Mouse (Mus musculus): ENCODE data around the gene 2310061N02Rik. TPM values are rescaled to one million over a fixed set of nuclear protein-coding genes. Genes with fewer than 3 reads are reported as not detected.
"Not testable (repeated sequence)": the region's sequence is repeated elsewhere in the genome, so short reads cannot be mapped to it uniquely, and the experiment has no call there.

2310061N02Rik gene
- polyA plus RNA-seq (2015; fragmentation: Nextera tagmentation; extraction: Ambion mirVana): not detected in 2 replicates

GRCm38 (mm10) chr16:88707496-88708012, at the start of gene 2310061N02Rik:
2310061N02Rik (minus strand) TSS chr16:88707962.
- H3K27ac ChIP-seq (ENCODE audit: low read depth, low read length): no peak within 1 kb of the TSS
- no peaks in the 10 kb centered on the region for H3K36me3 ChIP-seq (ENCODE audit: control insufficient read depth, insufficient read depth)
- no peak for TF ChIP-seq CTCF (IDR thresholded peaks at IDR 0.05; ENCODE audit: low read depth)
- no peak within 1 kb of the TSS for H3K4me2 ChIP-seq (replicated peaks; ENCODE audit: low read depth)
- WGBS: 92% methylated on average over 10 of the region's 10 CpGs
- no peak for ATAC-seq
- no peaks in the 10 kb centered on the region for H3K27me3 ChIP-seq (replicated peaks; ENCODE audit: control insufficient read depth, insufficient read depth, low read length)
- H3K9ac ChIP-seq (ENCODE audit: low read depth, low read length): no peak within 1 kb of the TSS
- no peaks in the 10 kb centered on the region for H3K9me3 ChIP-seq (ENCODE audit: control insufficient read depth)
- H3K4me3 ChIP-seq (ENCODE audit: low read depth, low read length): no peak within 1 kb of the TSS
- H3K4me1 ChIP-seq (replicated peaks; ENCODE audit: control insufficient read depth, insufficient read depth, low read length): no peaks in the 10 kb centered on the region

GRCm38 (mm10) chr16:88751535-88751934, 43.8 kb upstream of the 2310061N02Rik start, which contains the start of gene Krtap13:
Krtap13 (minus strand) TSS chr16:88751635.
- not testable (repeated sequence) for H3K27ac ChIP-seq (ENCODE audit: low read depth, low read length); H3K36me3 ChIP-seq (ENCODE audit: control insufficient read depth, insufficient read depth); H3K4me3 ChIP-seq (ENCODE audit: low read depth, low read length); H3K4me1 ChIP-seq (replicated peaks; ENCODE audit: control insufficient read depth, insufficient read depth, low read length); H3K9me3 ChIP-seq (ENCODE audit: control insufficient read depth); H3K4me2 ChIP-seq (replicated peaks; ENCODE audit: low read depth); H3K9ac ChIP-seq (ENCODE audit: low read depth, low read length); ATAC-seq; H3K27me3 ChIP-seq (replicated peaks; ENCODE audit: control insufficient read depth, insufficient read depth, low read length)
- 83% methylated on average over 3 of the region's 3 CpGs for WGBS

- 69% methylated on average over 4 of the region's 4 CpGs for WGBS
- Histone ChIP-seq H3K4me1 (replicated peaks; ENCODE audit: control insufficient read depth, insufficient read depth, low read length) (no peaks in the 10 kb centered on the region), H3K27ac (ENCODE audit: low read depth, low read length) (no peak overlapping the region), H3K4me3 (ENCODE audit: low read depth, low read length) (no peak overlapping the region), H3K9ac (ENCODE audit: low read depth, low read length) (no peak overlapping the region), H3K9me3 (ENCODE audit: control insufficient read depth) (no peaks in the 10 kb centered on the region), H3K27me3 (replicated peaks; ENCODE audit: control insufficient read depth, insufficient read depth, low read length) (no peaks in the 10 kb centered on the region), H3K4me2 (replicated peaks; ENCODE audit: low read depth) (no peak overlapping the region), H3K36me3 (ENCODE audit: control insufficient read depth, insufficient read depth) (no peaks in the 10 kb centered on the region)
- ATAC-seq: no peak
- TF ChIP-seq CTCF (IDR thresholded peaks at IDR 0.05; ENCODE audit: low read depth): no peak
These were observed 40.2 kb upstream of the 2310061N02Rik start for GRCm38 (mm10) chr16:88747943-88748342.

GRCm38 (mm10) chr16:88744750-88745340, 37.1 kb upstream of the 2310061N02Rik start:
- no peaks in the 10 kb centered on the region for H3K36me3 ChIP-seq (ENCODE audit: control insufficient read depth, insufficient read depth)
- H3K4me1 ChIP-seq (replicated peaks; ENCODE audit: control insufficient read depth, insufficient read depth, low read length): no peaks in the 10 kb centered on the region
- H3K4me3 ChIP-seq (ENCODE audit: low read depth, low read length): no peak overlapping the region
- H3K9ac ChIP-seq (ENCODE audit: low read depth, low read length): no peak overlapping the region
- 78% methylated on average over 4 of the region's 4 CpGs for WGBS
- no peaks in the 10 kb centered on the region for H3K27me3 ChIP-seq (replicated peaks; ENCODE audit: control insufficient read depth, insufficient read depth, low read length)
- H3K9me3 ChIP-seq (ENCODE audit: control insufficient read depth): no peaks in the 10 kb centered on the region
- no peak overlapping the region for H3K27ac ChIP-seq (ENCODE audit: low read depth, low read length)
- ATAC-seq: peak; percentile 25; the same call in 1 of the 2 replicates
- no peak overlapping the region for H3K4me2 ChIP-seq (replicated peaks; ENCODE audit: low read depth)
- no peak for TF ChIP-seq CTCF (IDR thresholded peaks at IDR 0.05; ENCODE audit: low read depth)

GRCm38 (mm10) chr16:88735391-88735790, 27.6 kb upstream of the 2310061N02Rik start:
- no peak for ATAC-seq
- WGBS: 52% methylated on average over 2 of the region's 2 CpGs
- Histone ChIP-seq H3K27me3 (replicated peaks; ENCODE audit: control insufficient read depth, insufficient read depth, low read length) (no peaks in the 10 kb centered on the region), H3K9ac (ENCODE audit: low read depth, low read length) (no peak overlapping the region), H3K4me3 (ENCODE audit: low read depth, low read length) (no peak overlapping the region), H3K4me1 (replicated peaks; ENCODE audit: control insufficient read depth, insufficient read depth, low read length) (no peaks in the 10 kb centered on the region), H3K9me3 (ENCODE audit: control insufficient read depth) (no peaks in the 10 kb centered on the region), H3K36me3 (ENCODE audit: control insufficient read depth, insufficient read depth) (no peaks in the 10 kb centered on the region), H3K4me2 (replicated peaks; ENCODE audit: low read depth) (no peak overlapping the region), H3K27ac (ENCODE audit: low read depth, low read length) (no peak overlapping the region)
- no peak for TF ChIP-seq CTCF (IDR thresholded peaks at IDR 0.05; ENCODE audit: low read depth)

- H3K4me2 ChIP-seq (replicated peaks; ENCODE audit: low read depth): no peak within 1 kb of the TSS
- H3K27ac ChIP-seq (ENCODE audit: low read depth, low read length): no peak within 1 kb of the TSS
- no peaks in the 10 kb centered on the region for H3K36me3 ChIP-seq (ENCODE audit: control insufficient read depth, insufficient read depth)
- H3K4me1 ChIP-seq (replicated peaks; ENCODE audit: control insufficient read depth, insufficient read depth, low read length): no peaks in the 10 kb centered on the region
- H3K9ac ChIP-seq (ENCODE audit: low read depth, low read length): no peak within 1 kb of the TSS
- H3K4me3 ChIP-seq (ENCODE audit: low read depth, low read length): no peak within 1 kb of the TSS
- no peaks in the 10 kb centered on the region for H3K27me3 ChIP-seq (replicated peaks; ENCODE audit: control insufficient read depth, insufficient read depth, low read length)
- no peak for TF ChIP-seq CTCF (IDR thresholded peaks at IDR 0.05; ENCODE audit: low read depth)
- no peaks in the 10 kb centered on the region for H3K9me3 ChIP-seq (ENCODE audit: control insufficient read depth)
- no peak for ATAC-seq
- 75% methylated on average over 4 of the region's 4 CpGs for WGBS
These were observed 21.1 kb upstream of the 2310061N02Rik start, which contains the start of gene Krtap13-1 for GRCm38 (mm10) chr16:88728812-88729275. Krtap13-1 (plus strand) TSS chr16:88728862.

All from intestine, postnatal 0 days (tissue).